Mouse (Mus musculus) brain, embryonic 14.5 days (tissue): ENCODE measurements around the gene Sobp. TPM values are rescaled to one million over a fixed set of nuclear protein-coding genes. Genes with fewer than 3 reads are reported as not detected.
A peak's percentile ranks its signal among the peaks of the same experiment; 100 is the strongest.

Source experiments
- DNase-seq: peaks from one replicate; pipeline ENCODE4 v3.0.0-alpha.2; 2011; ENCODE audit warnings: low read depth
- CTCF ChIP-seq: fragments of 200-500 bp; IDR thresholded peaks from 2 replicates; pipeline ENCODE4 v1.5.1; 2012; ENCODE audit warnings: inconsistent platforms, mild to moderate bottlenecking, moderate library complexity, borderline replicate concordance; ENCODE audit not compliant: insufficient read depth, insufficient read length; ENCODE audit errors: extremely low read depth
- POLR2A ChIP-seq: fragments of 200-500 bp; IDR thresholded peaks from 2 replicates; pipeline ENCODE4 v1.6.1; 2012; ENCODE audit warnings: mild to moderate bottlenecking, inconsistent platforms, borderline replicate concordance; ENCODE audit not compliant: poor library complexity, insufficient read depth, insufficient read length, severe bottlenecking; ENCODE audit errors: extremely low read depth
- polyA plus RNA-seq: library from polyadenylated mRNA; depleted of rRNA; stranded (reverse); fragments of >200 nt; gene quantifications from 2 replicates; pipeline ENCODE4 v1.2.3, GENCODE M21; 2012

Gene Sobp
- polyA plus RNA-seq, 1 experiment, result 30.6 TPM

GRCm38 (mm10) chr10:43014358-43014757, 160.0 kb downstream of the Sobp start:
- DNase-seq, result no peak
- TF ChIP-seq CTCF (no peak), POLR2A (no peak)

- peak; percentile 50 for DNase-seq
- no peak for TF ChIP-seq CTCF
- no peak for TF ChIP-seq POLR2A
These were observed 166.2 kb downstream of the Sobp start for GRCm38 (mm10) chr10:43008116-43008515.

GRCm38 (mm10) chr10:43006534-43006933, 167.8 kb downstream of the Sobp start:
- TF ChIP-seq CTCF (no peak), POLR2A (no peak)
- DNase-seq, result no peak

GRCm38 (mm10) chr10:43005677-43006076, 168.7 kb downstream of the Sobp start:
- TF ChIP-seq POLR2A (no peak), CTCF (no peak)
- DNase-seq, result no peak

- TF ChIP-seq CTCF, result no peak
- TF ChIP-seq POLR2A, result no peak
- DNase-seq, result no peak
These were observed 169.3 kb downstream of the Sobp start for GRCm38 (mm10) chr10:43005031-43005430.

- no peak for TF ChIP-seq CTCF
- no peak for TF ChIP-seq POLR2A
- DNase-seq, result no peak
These were observed 170.1 kb downstream of the Sobp start for GRCm38 (mm10) chr10:43004174-43004734.

GRCm38 (mm10) chr10:43003466-43003757, 170.9 kb downstream of the Sobp start:
- DNase-seq, result no peak
- TF ChIP-seq POLR2A, result no peak
- no peak for TF ChIP-seq CTCF

- DNase-seq, result no peak
These were observed 171.4 kb downstream of the Sobp start for GRCm38 (mm10) chr10:43002721-43003465.

GRCm38 (mm10) chr10:43002066-43002678, 172.2 kb downstream of the Sobp start:
- TF ChIP-seq POLR2A (no peak), CTCF (no peak)
- DNase-seq, result no peak

More at GRCm38 (mm10) chr10:43002721-43003465, 171.4 kb downstream of the Sobp start:
- TF ChIP-seq CTCF (no peak), POLR2A (no peak)

GRCm38 (mm10) chr10:43001433-43001832, 172.9 kb downstream of the Sobp start:
- no peak for DNase-seq
- no peak for TF ChIP-seq CTCF
- no peak for TF ChIP-seq POLR2A

- no peak for TF ChIP-seq POLR2A
- no peak for TF ChIP-seq CTCF
- DNase-seq, result no peak
These were observed 175.0 kb downstream of the Sobp start for GRCm38 (mm10) chr10:42999324-42999723.
